Mouse (Mus musculus): ENCODE data around the gene Iqgap3.

The Iqgap3 gene

DNA sequence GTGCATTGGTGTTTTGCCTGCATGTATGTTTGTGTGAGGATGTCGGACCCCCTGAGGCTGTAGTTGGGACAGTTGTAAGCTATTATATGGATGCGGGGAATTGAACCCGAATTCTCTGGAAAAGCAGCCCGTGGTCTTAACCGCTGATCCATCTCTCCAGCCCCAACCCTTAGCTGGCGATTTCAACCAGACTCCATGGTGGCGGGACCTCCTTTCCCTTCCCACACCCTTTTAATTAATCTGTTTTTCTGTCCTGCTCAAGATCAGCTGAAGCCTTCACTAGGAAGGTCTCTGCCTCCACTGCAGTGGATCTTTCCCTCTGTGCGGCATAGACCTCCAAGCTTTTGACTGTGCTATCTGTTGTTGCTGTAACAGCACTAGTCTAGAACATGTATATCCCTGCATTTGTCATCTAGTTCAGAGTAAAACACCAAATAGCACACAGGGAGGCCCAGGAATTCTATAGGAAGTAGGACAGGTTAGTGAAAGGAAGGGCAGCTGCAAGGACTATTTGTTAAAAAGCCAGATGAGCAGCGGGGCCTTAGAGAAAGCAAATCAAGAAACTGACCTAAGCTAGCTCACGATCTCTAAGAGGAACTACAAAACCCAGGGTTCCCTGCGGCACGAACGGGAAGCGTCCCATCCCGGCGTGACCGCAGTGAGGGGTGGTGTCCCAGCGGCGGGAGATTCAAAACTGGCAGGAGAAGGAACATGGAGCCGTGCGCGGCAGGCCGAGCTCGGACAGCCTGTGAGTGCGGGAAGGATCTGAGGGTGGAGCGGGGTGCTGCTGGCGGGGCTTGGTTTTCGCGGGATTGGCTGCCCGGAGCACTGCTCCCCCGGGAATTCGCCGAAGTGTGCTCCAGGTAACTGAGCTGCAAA is at the start of gene Iqgap3:
Gene Iqgap3, plus strand, starts transcription at position 627 of the 879 bp plus-strand sequence.
- peak; percentile 83 to 92 for DNase-seq (ENCODE audit: low spot score in 2 of 2)

DNA sequence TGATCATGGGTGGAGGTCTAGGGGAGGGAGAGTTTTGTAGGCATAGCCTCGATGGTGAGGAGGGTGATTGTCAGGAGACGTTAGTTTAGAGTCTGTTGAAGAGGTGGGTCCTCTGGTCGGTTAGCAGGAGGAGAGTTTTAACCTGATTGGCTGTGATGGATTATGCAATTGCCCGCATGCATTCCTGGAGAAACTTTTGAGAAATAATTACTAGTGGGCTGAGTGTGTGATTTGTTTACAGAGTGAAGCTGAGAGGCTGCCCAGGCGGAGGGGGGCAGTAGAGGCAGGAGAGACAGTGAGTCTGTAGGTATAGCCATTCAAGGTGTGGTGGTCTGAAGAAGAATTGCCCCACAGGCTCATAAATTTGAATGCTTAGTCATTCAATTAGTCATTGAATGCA is 48.3 kb upstream of the Iqgap3 start:
- DNase-seq (ENCODE audit: low spot score in 2 of 2): no peak

DNA sequence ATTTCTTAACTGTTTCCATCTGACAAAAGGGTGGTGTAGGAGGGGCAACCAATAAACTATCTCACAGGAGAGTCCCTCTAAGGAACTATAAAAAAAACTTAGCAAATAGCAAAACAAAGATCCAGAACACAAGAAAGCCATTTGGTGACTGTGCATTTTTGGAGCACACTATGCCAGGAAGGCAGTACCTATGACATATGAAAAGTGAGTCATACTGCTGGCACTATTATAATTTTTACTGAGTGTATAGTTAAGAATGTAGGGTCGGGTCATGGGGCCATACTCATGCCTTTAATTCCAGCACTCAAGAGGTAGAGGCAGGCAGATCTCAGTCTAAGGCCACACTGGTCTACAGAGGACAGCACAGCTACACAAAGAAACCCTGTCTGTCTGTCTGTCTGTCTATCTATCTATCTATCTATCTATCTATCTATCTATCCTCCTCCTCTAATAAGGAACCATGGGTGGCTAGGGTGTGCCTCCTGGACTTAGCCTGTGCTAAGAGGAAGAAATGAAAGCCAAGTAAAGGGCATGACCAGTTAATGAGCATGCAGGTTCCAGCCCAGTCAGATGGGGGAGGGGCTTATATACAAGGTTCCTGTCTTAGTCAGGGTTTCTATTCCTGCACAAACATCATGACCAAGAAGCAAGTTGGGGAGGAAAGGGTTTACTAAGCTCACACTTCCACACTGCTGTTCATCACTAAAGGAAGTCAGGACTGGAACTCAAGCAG is 46.0 kb upstream of the Iqgap3 start:
- DNase-seq (ENCODE audit: low spot score in 2 of 2): no peak

DNA sequence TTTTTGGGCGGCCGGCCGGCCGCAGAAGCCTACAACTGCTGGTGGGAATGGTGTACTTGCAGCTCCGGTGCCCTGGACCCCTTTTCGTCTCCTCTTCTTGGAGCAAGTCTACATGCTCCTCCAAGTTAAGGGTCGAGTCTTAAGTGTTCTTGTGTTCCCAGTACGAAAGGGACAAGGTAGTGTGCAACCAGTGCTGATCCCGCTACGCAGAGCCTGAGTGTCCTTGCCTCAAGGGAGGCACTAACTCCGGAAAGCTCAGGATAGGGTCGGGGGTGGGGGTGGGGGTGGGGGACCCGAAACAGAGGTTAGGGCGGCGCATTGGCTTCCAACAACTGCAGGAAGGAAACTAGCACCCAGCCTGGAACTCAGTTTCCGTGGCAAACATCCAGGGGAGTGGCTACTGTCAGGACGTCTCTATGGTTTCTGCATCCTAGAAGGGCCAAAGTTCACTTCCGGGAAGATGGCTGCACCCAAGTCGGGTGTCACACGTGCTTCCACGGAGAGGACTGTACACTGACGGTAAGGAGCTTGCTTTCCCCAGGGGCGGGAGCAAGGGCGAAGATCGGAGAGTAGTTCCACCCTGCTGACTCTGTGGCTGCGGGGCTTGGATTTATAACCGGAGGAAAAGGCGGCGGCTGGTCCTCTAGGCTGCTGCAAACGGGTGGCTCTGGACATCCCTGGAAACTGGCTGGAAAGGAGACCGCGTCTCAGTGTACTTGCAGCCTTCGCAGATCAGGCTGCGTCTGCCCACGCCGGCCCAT is 38.9 kb upstream of the Iqgap3 start, which contains the start of gene Gpatch4:
Gene Gpatch4, plus strand, starts transcription at position 448 of the 761 bp plus-strand sequence.
- peak; percentile 81 to 85 for DNase-seq (ENCODE audit: low spot score in 2 of 2)

DNA sequence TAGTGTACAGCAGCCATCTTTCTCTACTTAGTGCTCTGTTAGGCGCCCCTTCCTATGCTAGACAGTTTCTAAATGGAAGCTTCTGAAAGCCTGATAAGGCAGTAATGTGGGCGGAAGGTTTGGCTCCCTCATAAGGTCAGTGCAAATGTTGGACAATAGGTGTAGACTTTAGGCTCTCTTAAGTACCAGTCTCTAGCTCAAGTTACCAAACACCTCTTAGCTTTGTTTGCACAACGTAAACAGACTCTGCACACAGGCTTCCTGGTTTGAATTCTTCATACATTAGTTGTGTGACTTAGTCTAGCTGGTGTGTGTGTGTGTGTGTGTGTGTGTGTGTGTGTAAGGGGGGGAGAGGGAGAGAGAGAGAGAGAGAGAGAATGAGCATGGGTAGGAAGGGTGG is 32.2 kb upstream of the Iqgap3 start:
- no peak for DNase-seq (ENCODE audit: low spot score in 2 of 2)

DNA sequence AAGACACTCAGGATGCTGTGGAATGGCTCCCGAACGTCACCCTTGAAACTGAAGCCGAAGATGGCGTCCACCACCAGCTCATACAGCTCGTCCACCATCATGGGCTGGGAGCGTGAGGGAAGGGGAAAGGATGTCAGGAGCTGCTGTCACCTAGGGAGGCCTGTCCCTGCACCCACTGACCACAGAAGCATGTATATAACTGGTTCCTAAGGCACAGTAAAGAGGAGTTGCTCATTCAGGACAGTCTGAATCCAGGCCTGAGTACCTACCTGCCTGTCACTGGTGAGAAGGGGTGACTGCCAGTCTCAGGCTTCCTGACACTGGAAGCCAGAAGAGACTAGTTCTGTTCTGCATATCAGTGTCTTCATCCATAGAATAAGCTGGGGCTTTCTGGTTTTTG is 24.7 kb upstream of the Iqgap3 start:
- no peak for DNase-seq (ENCODE audit: low spot score in 2 of 2)

DNA sequence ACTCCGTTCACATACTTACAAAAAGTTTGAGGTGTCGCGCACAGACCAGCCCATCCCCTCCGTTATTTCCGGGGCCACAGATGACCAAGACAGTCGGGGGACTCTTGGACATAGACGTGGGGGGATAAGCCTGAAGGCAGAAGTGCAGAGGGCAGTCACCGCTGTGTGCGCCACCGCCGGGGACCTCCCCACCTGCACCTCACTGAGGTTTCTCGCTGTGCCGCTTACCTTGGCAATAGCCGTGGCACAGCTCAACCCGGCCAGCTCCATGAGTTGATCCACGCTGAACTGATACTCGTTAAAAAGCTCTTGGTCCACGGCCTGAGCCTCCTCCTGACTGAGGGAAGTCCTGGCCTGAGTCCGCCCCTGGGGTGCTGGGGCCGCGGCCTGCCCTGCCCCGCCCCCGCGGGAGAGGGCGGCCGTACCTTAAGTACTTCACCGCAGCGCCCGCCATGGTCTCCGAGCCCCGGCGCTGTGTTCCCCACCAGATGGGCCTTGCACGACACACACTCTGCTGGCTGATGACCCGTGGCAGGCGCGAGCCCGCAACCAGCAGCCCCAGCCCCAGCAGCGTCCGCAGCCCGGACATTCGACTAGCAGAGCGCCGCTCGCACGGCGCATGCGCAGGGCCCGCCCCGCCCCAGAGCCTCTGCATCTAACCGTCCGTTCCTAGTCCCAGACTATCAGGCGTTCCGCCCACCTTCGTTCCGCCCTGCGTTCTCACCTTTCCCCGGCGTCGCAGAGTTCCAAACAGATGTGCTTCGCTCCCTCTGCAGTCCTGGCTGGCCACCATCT is 23.7 kb upstream of the Iqgap3 start, which contains the start of gene Naxe:
Gene Naxe, minus strand, starts transcription at position 594 of the 795 bp plus-strand sequence.
- peak; percentile 82 to 92 for DNase-seq (ENCODE audit: low spot score in 2 of 2)

DNA sequence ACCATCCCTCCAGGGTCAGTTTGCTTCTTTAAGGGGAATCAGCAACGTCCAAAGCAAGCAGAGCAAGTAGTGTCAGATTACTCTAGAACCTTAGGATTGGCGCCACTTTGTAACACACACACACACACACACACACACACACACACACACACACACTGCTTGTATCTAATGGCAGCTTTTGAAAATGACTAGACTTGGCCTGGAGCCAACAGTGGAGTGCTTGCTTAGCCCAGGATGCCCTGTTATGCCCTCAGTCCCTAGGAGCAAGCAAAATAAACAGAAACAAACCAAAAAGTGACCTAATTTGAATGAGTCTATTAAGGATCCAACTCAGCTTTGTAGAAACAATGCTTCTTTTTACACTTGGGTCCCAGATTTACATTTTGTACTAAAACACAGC is 13.4 kb upstream of the Iqgap3 start:
- no peak for DNase-seq (ENCODE audit: low spot score in 2 of 2)

DNA sequence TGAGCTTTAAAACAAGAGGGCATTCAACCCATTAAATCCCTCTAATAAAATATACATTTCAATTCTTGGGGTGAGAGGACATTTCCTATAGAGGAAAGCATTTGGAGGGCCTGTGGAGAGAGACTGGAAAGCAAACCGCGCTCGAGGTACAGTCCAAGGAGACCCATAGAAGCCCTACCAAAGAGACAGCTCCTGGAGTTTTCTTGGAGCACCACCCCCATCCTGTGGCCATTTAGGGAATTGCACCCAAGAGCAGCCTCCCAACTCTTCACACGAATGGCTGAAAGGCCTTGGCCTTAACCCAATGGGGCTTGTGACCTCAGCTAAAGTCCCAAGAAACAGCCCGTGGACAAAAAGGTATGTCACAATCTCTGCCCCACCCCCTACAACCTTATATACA is 10.0 kb upstream of the Iqgap3 start:
- DNase-seq (ENCODE audit: low spot score in 2 of 2): peak; percentile 78 to 91

DNA sequence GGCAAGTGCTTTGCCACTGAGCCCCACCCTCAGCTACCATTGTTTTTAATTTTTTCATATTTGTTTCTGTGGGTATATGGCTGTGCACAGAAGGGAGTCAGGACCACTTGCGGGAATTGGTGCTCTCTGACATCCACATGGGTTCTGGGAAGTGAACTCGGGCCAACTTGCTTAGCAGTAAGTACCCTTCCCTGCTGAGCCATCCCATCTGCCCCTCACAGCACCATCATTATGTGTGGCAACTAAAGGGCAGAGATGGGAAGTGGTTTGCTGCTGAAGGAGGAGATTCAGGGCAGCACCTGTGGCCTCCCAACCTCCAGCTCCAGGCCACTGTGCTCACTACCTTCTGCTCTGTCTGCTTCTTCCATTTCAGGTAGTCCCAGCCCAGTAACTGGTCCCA is 8.1 kb upstream of the Iqgap3 start:
- DNase-seq (ENCODE audit: low spot score in 2 of 2): no peak

DNA sequence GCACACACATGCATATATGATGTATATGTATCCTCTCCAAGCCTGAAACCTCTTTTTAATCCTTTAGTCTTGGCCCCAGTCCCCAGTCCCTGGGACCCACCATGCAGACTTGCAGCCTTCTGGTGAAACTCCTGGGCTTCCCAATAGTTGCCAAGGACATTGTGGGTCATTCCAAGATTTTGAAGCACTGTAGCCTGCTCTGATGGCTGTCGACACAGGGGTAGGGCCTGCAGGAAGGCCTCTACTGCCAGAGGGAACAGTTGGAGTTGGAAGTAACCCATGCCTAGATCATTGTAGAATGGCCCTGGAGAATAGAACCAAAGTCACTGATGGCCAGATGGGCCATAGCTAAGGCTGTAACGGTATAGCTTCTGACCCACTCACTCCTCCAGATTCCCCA is 7.4 kb upstream of the Iqgap3 start:
- DNase-seq (ENCODE audit: low spot score in 2 of 2): no peak

DNA sequence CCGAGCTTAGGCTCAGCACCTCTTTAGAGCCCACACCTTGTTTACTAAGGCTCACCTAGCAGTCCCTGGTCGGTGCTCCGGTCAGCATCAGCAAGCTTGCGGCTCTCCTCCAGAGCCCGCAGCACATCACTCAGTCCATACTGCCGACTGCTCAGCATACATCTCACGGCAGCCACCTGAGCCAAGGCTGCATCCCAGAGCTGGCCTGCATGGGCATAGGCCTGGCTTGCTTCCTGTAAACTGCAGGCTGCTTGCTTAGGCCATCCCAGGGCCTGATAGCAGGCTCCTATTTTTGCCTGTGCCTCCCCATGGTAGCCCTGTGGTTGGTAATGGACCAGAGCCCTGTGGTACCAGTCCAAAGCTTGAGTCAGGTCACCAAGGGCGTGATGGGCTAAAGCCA is 7.0 kb upstream of the Iqgap3 start:
- DNase-seq (ENCODE audit: low spot score in 2 of 2): no peak

DNA sequence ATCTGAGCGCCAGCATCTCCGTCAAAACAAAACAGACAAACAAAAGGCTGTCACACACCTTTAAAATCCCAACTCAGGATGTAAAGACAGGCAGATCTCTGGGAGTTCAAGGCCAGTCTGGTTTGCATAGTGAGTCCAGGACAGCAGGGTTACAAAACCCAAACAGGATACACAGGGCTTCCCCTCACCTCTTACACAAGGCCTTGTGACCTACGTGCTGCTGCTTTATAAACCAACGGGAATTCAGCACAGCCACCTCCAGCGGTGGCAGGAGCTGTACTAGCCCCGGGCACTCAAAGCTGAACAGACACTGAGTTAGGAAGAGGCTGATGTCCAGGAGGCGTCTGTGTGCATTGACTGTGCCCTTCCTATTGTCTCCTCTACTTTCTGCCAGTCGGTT is 4.3 kb upstream of the Iqgap3 start:
- DNase-seq (ENCODE audit: low spot score in 2 of 2): no peak

DNA sequence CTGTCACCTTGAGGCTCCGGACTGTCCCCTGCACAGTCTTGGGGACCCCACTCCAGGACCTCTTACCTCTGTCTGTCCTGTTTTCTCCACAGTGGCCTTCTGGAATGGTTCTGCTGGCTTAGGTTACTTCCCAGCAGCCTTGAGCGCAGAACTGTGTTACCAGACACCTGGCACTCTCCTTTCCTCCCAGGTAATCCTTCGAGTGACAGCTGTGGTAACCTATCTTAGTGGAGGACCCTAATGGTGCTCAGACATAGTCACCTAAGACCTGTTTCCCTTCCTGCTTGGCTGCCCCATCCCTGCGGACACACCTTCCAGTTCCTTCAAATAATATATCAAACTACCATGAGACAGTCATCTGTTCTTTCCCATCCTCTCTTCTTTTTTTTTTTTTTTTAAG is 3.6 kb upstream of the Iqgap3 start, which contains the start of gene Ttc24:
Gene Ttc24, minus strand, starts transcription at position 101 of the 400 bp plus-strand sequence.
- DNase-seq (ENCODE audit: low spot score in 2 of 2): no peak

DNA sequence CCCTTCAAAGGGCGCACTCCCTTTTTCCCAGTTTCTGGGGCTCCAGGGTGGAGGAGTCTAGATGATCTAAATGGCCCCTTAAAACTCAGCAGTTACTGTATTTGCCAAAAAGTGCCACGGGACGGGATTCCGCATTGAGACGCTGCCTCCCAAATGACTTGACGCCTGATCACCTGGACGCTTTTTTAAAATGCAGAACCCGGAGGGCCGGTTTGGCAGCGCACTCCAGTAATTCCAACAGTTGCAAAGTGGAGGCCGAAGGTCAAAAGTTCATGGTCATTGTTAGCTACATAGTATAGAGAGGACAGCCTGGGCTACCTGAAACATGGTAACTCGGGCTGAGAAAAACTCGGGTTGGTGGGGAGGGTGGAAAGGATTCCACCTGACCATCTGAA is 450 bp downstream of the Iqgap3 start:
- no peak for DNase-seq (ENCODE audit: low spot score in 2 of 2)

DNA sequence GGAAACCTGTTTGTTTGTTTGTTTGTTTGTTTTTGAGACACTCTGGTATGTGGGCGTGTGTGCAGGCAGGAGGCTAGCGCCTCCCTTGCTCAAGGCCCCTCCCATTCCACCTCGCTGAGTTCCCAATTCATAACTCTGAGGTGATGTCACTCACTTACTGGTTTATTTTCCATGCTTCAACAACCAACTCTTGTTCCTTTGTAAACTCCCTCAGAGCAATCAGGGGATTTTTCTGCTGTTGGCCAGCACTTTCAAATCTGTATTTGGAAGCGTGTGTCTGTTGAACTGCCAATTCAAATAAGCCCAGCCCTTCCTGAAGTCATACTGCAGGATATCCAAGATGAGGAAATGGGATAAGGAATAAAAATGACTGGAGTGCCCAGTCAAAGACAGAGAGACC is 892 bp downstream of the Iqgap3 start:
- DNase-seq (ENCODE audit: low spot score in 2 of 2): no peak

DNA sequence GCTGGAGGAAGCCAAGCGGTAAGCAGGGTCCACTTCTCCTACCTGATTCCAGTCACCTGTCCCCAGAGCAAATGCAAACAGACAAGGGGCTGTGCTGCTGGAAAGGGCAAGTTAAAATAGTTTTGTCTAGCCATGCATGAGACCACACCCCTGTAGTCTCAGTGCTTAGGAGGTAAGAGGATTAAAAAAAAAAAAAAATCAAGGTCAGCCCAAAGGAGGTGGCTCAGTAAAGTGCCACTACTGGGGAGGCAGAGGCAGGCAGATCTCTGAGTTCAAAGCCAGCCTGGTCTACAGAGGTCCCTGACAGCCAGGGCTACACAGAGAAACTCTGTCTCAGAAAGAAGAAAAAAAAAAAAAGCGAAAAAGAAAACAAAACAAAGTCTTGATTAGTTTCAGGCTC is 2.2 kb downstream of the Iqgap3 start:
- no peak for DNase-seq (ENCODE audit: low spot score in 2 of 2)

DNA sequence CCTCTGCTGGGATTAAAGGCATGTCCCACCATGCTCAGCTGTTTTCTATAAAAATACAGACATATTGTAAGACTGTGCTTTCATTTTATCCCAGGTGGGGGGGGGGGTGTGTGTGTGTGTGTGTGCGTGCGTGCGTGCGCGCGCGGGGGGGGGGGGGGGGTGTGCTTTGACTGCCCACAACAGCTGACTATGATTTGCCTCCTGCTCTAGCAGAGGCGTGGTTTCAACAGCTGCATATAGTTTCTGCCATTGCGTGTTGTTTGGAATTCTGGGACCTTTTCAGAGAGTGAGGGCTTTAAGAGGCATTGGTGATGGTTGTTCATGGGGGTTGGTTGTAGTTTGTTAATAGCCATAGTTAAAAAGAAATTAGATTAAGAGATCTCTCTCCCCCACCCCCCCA is 3.7 kb downstream of the Iqgap3 start:
- DNase-seq (ENCODE audit: low spot score in 2 of 2): no peak

DNA sequence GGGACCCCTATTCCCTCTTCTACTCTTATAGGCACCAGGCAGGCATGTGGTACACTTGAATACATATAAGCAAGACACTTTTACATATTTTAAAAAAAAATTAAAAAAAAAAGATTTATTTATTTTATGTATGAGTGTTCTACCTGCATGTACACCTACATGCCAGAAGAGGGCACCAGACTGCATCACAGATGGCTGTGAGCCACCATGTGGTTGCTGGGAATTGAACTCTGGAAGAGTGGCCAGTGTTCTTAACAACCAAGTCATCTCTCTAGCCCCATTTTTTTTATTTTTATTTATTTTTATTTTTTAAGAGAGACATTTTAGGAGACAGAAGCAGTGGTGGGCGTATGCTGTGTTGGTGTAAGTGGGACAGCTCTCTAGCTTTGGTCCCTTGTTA is 5.9 kb downstream of the Iqgap3 start:
- no peak for DNase-seq (ENCODE audit: low spot score in 2 of 2)

DNA sequence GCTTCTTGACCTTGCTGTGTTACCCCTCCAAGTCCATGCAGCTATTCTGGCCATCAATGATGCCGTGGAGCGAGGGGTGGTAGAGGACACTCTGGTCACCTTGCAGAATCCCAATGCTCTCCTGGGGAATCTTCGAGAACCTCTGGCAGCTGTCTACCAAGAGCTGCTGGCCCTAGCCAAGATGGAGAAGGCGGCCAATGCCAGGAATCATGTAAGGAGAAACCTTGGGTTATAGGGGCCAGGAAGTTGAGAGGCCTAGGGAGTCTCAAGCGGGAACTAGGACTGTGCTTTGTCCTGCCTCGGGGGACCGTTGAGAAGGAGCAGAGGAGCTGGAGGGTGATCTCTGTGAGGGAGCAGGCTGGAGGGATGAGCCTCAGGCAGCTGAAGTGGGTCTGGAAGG is 8.3 kb downstream of the Iqgap3 start:
- no peak for DNase-seq (ENCODE audit: low spot score in 2 of 2)

DNA sequence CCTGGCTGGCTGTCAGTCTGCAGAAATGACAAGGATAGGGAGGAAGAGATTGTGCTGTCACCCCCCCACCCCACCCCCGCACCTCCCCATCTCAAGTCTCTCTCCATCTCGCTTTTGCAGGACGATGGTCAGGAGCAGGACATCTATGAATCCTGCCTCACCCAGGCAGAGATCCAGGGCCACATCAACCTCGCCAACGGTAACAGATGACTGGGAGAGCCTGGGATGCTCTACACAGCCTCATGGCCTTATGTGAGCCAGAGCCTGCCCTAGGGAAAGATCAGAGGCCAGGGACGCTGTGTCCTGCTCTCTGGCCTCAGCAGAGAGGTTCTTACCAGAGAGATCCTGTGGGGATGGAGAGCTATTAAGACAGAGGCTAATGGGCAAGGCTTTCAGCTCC is 8.8 kb downstream of the Iqgap3 start:
- no peak for DNase-seq (ENCODE audit: low spot score in 2 of 2)
